Mouse (Mus musculus) stomach, embryonic 15.5 days (tissue): ENCODE results near the gene Krtap19-4. TPM values are rescaled to one million over a fixed set of nuclear protein-coding genes. Genes with fewer than 3 reads are reported as not detected.

Experiments used
- ATAC-seq: fragments of 200-750 bp; cut with Nextera tagmentation; 2 replicates; pipeline ENCODE4 v1.8.0; 2017; ENCODE audit warnings: low read depth, moderate number of reproducible peaks, moderate TSS enrichment; ENCODE audit not compliant: insufficient read depth, low FRiP score
- H3K27ac ChIP-seq: fragments of 300-500 bp; sonication (generic); 2 replicates; pipeline ENCODE4 v1.5.1; 2015; ENCODE audit warnings: mild to moderate bottlenecking, inconsistent platforms
- H3K27me3 ChIP-seq: fragments of 300-500 bp; sonication (generic); replicated peaks from 2 replicates; pipeline ENCODE4 v1.6.1; 2015; ENCODE audit warnings: inconsistent platforms
- H3K36me3 ChIP-seq: fragments of 300-500 bp; sonication (generic); 2 replicates; pipeline ENCODE4 v1.6.1; 2015; ENCODE audit warnings: inconsistent platforms
- H3K4me1 ChIP-seq: fragments of 300-500 bp; sonication (generic); 2 replicates; pipeline ENCODE4 v1.6.1; 2015; ENCODE audit warnings: inconsistent platforms
- H3K4me2 ChIP-seq: fragments of 300-500 bp; sonication (generic); 2 replicates; pipeline ENCODE4 v1.6.1; 2015; ENCODE audit warnings: mild to moderate bottlenecking, inconsistent platforms
- H3K4me3 ChIP-seq: fragments of 300-500 bp; sonication (generic); replicated peaks from 2 replicates; pipeline ENCODE4 v1.5.1; 2015; ENCODE audit warnings: inconsistent platforms
- H3K9ac ChIP-seq: fragments of 300-500 bp; sonication (generic); 2 replicates; pipeline ENCODE4 v1.6.1; 2015; ENCODE audit warnings: inconsistent platforms
- H3K9me3 ChIP-seq: fragments of 300-500 bp; sonication (generic); 2 replicates; pipeline ENCODE4 v1.6.1; 2016; ENCODE audit warnings: inconsistent platforms
- WGBS: fragments of 180-500 bp; shearing (Covaris S2); methylation state at CpG from one replicate; pipeline ENCODE4 v1.1.7; 2015; 5-methylcytosine and 5-hydroxymethylcytosine counted together
- polyA plus RNA-seq: library from polyadenylated mRNA; unstranded; fragments of >200 nt; fragmentation: Nextera tagmentation; extraction: Ambion mirVana; gene quantifications from 2 replicates; pipeline ENCODE4 v1.2.1, GENCODE M21; 2015

The Krtap19-4 gene
- not detected in 2 replicates for polyA plus RNA-seq

- no peak within 1 kb of the TSS for H3K4me3 ChIP-seq
- no peak within 1 kb of the TSS for H3K27ac ChIP-seq
- no peak within 1 kb of the TSS for H3K9ac ChIP-seq
- H3K9me3 ChIP-seq: no peaks in the 10 kb centered on the region
- no peak for ATAC-seq
- H3K27me3 ChIP-seq: no peaks in the 10 kb centered on the region
- no peaks in the 10 kb centered on the region for H3K36me3 ChIP-seq
- WGBS: 85% methylated on average over 5 of the region's 5 CpGs
- H3K4me1 ChIP-seq: no peaks in the 10 kb centered on the region
- H3K4me2 ChIP-seq: no peak within 1 kb of the TSS
Observed at GRCm38 (mm10) chr16:88884989-88885388, at the start of gene Krtap19-4. Krtap19-4 (minus strand) TSS chr16:88885089.

GRCm38 (mm10) chr16:88932165-88932564 is 47.3 kb upstream of the Krtap19-4 start, which contains the start of gene Krtap19-9b:
Krtap19-9b (minus strand) TSS chr16:88932265.
- Histone ChIP-seq H3K4me1 (no peaks in the 10 kb centered on the region), H3K27me3 (no peaks in the 10 kb centered on the region), H3K9me3 (no peaks in the 10 kb centered on the region), H3K27ac (no peak within 1 kb of the TSS), H3K9ac (no peak within 1 kb of the TSS), H3K36me3 (no peaks in the 10 kb centered on the region), H3K4me2 (no peak within 1 kb of the TSS), H3K4me3 (no peak within 1 kb of the TSS)
- WGBS: 86% methylated on average over 3 of the region's 3 CpGs
- no peak for ATAC-seq

- ATAC-seq: no peak
- WGBS: 90% methylated on average over 6 of the region's 6 CpGs
Observed at GRCm38 (mm10) chr16:88896357-88896756, 11.5 kb upstream of the Krtap19-4 start, which contains the start of gene Krtap19-5. Krtap19-5 (minus strand) TSS chr16:88896457.

GRCm38 (mm10) chr16:88886870-88887269 is 2.0 kb upstream of the Krtap19-4 start:
- no peak overlapping the region for H3K4me2 ChIP-seq
- no peaks in the 10 kb centered on the region for H3K9me3 ChIP-seq
- no peak overlapping the region for H3K9ac ChIP-seq
- H3K4me1 ChIP-seq: no peaks in the 10 kb centered on the region
- H3K27me3 ChIP-seq: no peaks in the 10 kb centered on the region
- no peaks in the 10 kb centered on the region for H3K36me3 ChIP-seq
- H3K4me3 ChIP-seq: no peak overlapping the region
- H3K27ac ChIP-seq: no peak overlapping the region
- 86% methylated on average over 6 of the region's 6 CpGs for WGBS
- no peak for ATAC-seq

More at GRCm38 (mm10) chr16:88896357-88896756, 11.5 kb upstream of the Krtap19-4 start, which contains the start of gene Krtap19-5:
- no peaks in the 10 kb centered on the region for H3K36me3 ChIP-seq
- H3K4me2 ChIP-seq: no peak within 1 kb of the TSS
- H3K27ac ChIP-seq: no peak within 1 kb of the TSS
- H3K9ac ChIP-seq: no peak within 1 kb of the TSS
- H3K4me1 ChIP-seq: no peaks in the 10 kb centered on the region
- H3K9me3 ChIP-seq: no peaks in the 10 kb centered on the region
- H3K27me3 ChIP-seq: no peaks in the 10 kb centered on the region
- no peak within 1 kb of the TSS for H3K4me3 ChIP-seq

- no peaks in the 10 kb centered on the region for H3K36me3 ChIP-seq
- H3K9ac ChIP-seq: no peak within 1 kb of the TSS
- WGBS: 75% methylated on average over 2 of the region's 2 CpGs
- H3K9me3 ChIP-seq: no peaks in the 10 kb centered on the region
- no peak within 1 kb of the TSS for H3K4me2 ChIP-seq
- no peaks in the 10 kb centered on the region for H3K4me1 ChIP-seq
- H3K27ac ChIP-seq: no peak within 1 kb of the TSS
- ATAC-seq: no peak
- no peaks in the 10 kb centered on the region for H3K27me3 ChIP-seq
- no peak within 1 kb of the TSS for H3K4me3 ChIP-seq
Observed at GRCm38 (mm10) chr16:88877938-88878337, 7.0 kb downstream of the Krtap19-4 start, which contains the start of gene Krtap19-3. Krtap19-3 (minus strand) TSS chr16:88878038.

- ATAC-seq: no peak
- no peaks in the 10 kb centered on the region for H3K27me3 ChIP-seq
- no peak within 1 kb of the TSS for H3K27ac ChIP-seq
- no peak within 1 kb of the TSS for H3K4me2 ChIP-seq
- no peaks in the 10 kb centered on the region for H3K36me3 ChIP-seq
- 95% methylated on average over 3 of the region's 3 CpGs for WGBS
- H3K4me3 ChIP-seq: no peak within 1 kb of the TSS
- no peaks in the 10 kb centered on the region for H3K9me3 ChIP-seq
- H3K4me1 ChIP-seq: no peaks in the 10 kb centered on the region
- no peak within 1 kb of the TSS for H3K9ac ChIP-seq
Observed at GRCm38 (mm10) chr16:88874169-88874568, 10.7 kb downstream of the Krtap19-4 start, which contains the start of gene Krtap19-2. Krtap19-2 (minus strand) TSS chr16:88874269.

- Histone ChIP-seq H3K4me2 (no peak within 1 kb of the TSS), H3K27ac (no peak within 1 kb of the TSS), H3K27me3 (no peaks in the 10 kb centered on the region), H3K4me3 (no peak within 1 kb of the TSS), H3K9me3 (no peaks in the 10 kb centered on the region), H3K36me3 (no peaks in the 10 kb centered on the region), H3K9ac (no peak within 1 kb of the TSS), H3K4me1 (no peaks in the 10 kb centered on the region)
- 86% methylated on average over 6 of the region's 6 CpGs for WGBS
- no peak for ATAC-seq
Observed at GRCm38 (mm10) chr16:88869311-88869710, 15.6 kb downstream of the Krtap19-4 start, which contains the start of gene Krtap19-1. Krtap19-1 (minus strand) TSS chr16:88869411.

- Histone ChIP-seq H3K4me2 (no peak overlapping the region), H3K27me3 (no peaks in the 10 kb centered on the region), H3K4me3 (no peak overlapping the region), H3K4me1 (no peaks in the 10 kb centered on the region), H3K9ac (no peak overlapping the region), H3K27ac (no peak overlapping the region), H3K9me3 (no peaks in the 10 kb centered on the region), H3K36me3 (no peaks in the 10 kb centered on the region)
- WGBS: 83% methylated on average over 4 of the region's 4 CpGs
- no peak for ATAC-seq
Observed at GRCm38 (mm10) chr16:88864887-88865407, 19.9 kb downstream of the Krtap19-4 start.

GRCm38 (mm10) chr16:88851450-88851849 is 33.4 kb downstream of the Krtap19-4 start:
- WGBS: 23% methylated on average over 5 of the region's 5 CpGs
- no peak overlapping the region for H3K4me3 ChIP-seq
- no peaks in the 10 kb centered on the region for H3K9me3 ChIP-seq
- no peak overlapping the region for H3K27ac ChIP-seq
- H3K9ac ChIP-seq: no peak overlapping the region
- ATAC-seq: no peak
- no peaks in the 10 kb centered on the region for H3K36me3 ChIP-seq
- no peaks in the 10 kb centered on the region for H3K4me1 ChIP-seq
- H3K27me3 ChIP-seq: no peaks in the 10 kb centered on the region
- H3K4me2 ChIP-seq: no peak overlapping the region

GRCm38 (mm10) chr16:88848558-88848957 is 36.3 kb downstream of the Krtap19-4 start:
- H3K27ac ChIP-seq: no peak overlapping the region
- no peaks in the 10 kb centered on the region for H3K9me3 ChIP-seq
- H3K4me3 ChIP-seq: no peak overlapping the region
- H3K27me3 ChIP-seq: no peaks in the 10 kb centered on the region
- no peak overlapping the region for H3K9ac ChIP-seq
- no peaks in the 10 kb centered on the region for H3K36me3 ChIP-seq
- no peak for ATAC-seq
- 68% methylated on average over 4 of the region's 4 CpGs for WGBS
- no peaks in the 10 kb centered on the region for H3K4me1 ChIP-seq
- H3K4me2 ChIP-seq: no peak overlapping the region

GRCm38 (mm10) chr16:88847363-88847762 is 37.5 kb downstream of the Krtap19-4 start:
- WGBS: 87% methylated on average over 1 of the region's 1 CpGs
- Histone ChIP-seq H3K4me3 (no peak overlapping the region), H3K4me2 (no peak overlapping the region), H3K27ac (no peak overlapping the region), H3K9me3 (no peaks in the 10 kb centered on the region), H3K36me3 (no peaks in the 10 kb centered on the region), H3K4me1 (no peaks in the 10 kb centered on the region), H3K9ac (no peak overlapping the region), H3K27me3 (no peaks in the 10 kb centered on the region)
- no peak for ATAC-seq
